Mouse (Mus musculus) B cell, adult 67 days (primary cell): ENCODE measurements around the gene Prl8a9. TPM values are rescaled to one million over a fixed set of nuclear protein-coding genes. Genes with fewer than 3 reads are reported as not detected.

Experiments used
- total RNA-seq, 2 experiments: library from RNA; stranded (reverse); gene quantifications; 4 replicates each; pipeline ENCODE4 v1.2.4; 2023

The Prl8a9 gene
- not detected for total RNA-seq

GRCm38 (mm10) chr13:27564506-27564905, at the start of gene Prl8a9:
Gene Prl8a9, minus strand, starts transcription at chr13:27564606.

GRCm38 (mm10) chr13:27610482-27610881, 46.1 kb upstream of the Prl8a9 start, which contains the start of gene Prl7b1:
Gene Prl7b1, minus strand, starts transcription at chr13:27610582.

GRCm38 (mm10) chr13:27582071-27582470, 17.7 kb upstream of the Prl8a9 start, which contains the start of gene Prl8a1:
Gene Prl8a1, minus strand, starts transcription at chr13:27582171.

GRCm38 (mm10) chr13:27513117-27513516, 51.3 kb downstream of the Prl8a9 start, which contains the start of gene Prl8a8:
Gene Prl8a8, minus strand, starts transcription at chr13:27513217.

Other genes starting within 250 kb of the Prl8a9 start
- gene Prl8a2, start 218.9 kb downstream of the Prl8a9 start, total RNA-seq: not detected
- not detected for gene Prl2b1, start 173.8 kb downstream of the Prl8a9 start, total RNA-seq
- gene Prl8a6, start 125.9 kb downstream of the Prl8a9 start, total RNA-seq: not detected
- gene Prl8a8, start 51.4 kb downstream of the Prl8a9 start, total RNA-seq: not detected
- not detected for gene Prl8a1, start 17.6 kb upstream of the Prl8a9 start, total RNA-seq
- not detected for gene Prl7b1, start 46.0 kb upstream of the Prl8a9 start, total RNA-seq
- not detected for gene Prl7a1, start 77.9 kb upstream of the Prl8a9 start, total RNA-seq
- not detected for gene Prl7a2, start 103.4 kb upstream of the Prl8a9 start, total RNA-seq
- not detected for gene Prl7d1, start 152.1 kb upstream of the Prl8a9 start, total RNA-seq
- gene Prl7c1, start 216.2 kb upstream of the Prl8a9 start, total RNA-seq: not detected
- not detected for gene Prl2a1, start 237.0 kb upstream of the Prl8a9 start, total RNA-seq